Mouse (Mus musculus): ENCODE data around the gene Sbpl. TPM values are rescaled to one million over a fixed set of nuclear protein-coding genes. Genes with fewer than 3 reads are reported as not detected.

Sbpl gene
- not detected for total RNA-seq (2021)
- long read RNA-seq, experiment 1: 0 reads
- long read RNA-seq, experiment 2: 0 reads

DNA sequence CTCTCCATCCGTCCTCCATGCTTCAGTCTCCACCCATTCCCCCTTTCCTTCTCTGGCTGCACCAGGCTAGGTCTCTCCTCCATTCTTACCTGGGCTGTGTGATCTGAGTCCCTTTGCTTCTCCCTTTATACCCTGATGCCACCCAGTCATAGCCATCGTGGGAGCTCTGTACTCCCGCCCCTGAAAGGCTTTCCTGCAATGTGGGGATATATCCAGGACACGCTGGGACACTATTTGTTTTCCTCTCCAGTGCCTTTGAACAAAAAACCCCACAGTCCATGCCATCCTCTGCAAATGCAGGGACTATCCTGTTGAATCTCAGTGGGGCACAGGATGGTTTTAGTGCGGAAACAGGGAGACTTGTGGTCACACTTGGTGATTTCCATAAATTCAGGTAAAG is at the start of gene Sbpl:
Gene Sbpl (minus strand): TSS at position 101 of the 400 bp plus-strand sequence.
- DNase-seq: no peak

GRCm38 (mm10) chr17:24004071-24004665 is 49.1 kb upstream of the Sbpl start:
- DNase-seq: no peak

DNA sequence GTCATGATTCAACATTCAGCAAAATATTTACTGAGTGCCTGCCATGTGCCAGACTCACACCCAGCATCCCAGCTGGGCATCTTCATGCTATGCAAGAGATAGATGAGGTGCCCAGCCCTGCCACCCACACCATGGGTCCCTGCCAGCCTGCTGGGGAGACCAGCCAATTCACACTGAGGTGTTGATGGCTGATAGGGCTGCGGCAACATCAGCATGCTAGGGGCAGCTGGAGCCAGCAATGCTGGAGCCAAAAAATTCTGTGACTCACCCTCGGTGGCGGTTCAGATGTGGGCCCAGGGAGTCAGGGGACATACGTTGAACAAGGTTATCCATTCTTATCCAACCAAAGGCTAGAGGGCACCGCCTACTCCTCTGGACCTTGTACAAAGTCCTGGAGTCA is 45.3 kb upstream of the Sbpl start:
- peak; percentile 80 to 85 for DNase-seq

DNA sequence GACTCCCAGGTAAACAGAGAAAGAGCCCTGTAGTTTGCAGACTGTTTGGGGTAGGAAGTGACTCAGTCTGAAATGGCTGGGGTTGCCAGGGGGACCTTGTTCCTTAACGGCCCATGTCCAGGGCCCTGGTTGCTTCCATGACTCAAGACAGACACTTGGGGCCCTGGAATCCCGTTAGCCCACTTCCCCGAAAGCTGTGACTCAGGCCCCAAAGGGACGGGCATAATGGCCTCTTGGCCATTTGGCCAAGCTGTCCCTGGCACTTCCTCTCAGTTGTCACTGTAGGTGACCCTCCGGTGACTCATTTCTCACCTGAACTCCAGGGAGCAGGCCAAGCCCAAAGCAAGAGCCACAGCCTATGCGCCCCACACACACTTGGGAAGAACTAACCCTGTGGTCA is 43.3 kb upstream of the Sbpl start:
- no peak for DNase-seq

DNA sequence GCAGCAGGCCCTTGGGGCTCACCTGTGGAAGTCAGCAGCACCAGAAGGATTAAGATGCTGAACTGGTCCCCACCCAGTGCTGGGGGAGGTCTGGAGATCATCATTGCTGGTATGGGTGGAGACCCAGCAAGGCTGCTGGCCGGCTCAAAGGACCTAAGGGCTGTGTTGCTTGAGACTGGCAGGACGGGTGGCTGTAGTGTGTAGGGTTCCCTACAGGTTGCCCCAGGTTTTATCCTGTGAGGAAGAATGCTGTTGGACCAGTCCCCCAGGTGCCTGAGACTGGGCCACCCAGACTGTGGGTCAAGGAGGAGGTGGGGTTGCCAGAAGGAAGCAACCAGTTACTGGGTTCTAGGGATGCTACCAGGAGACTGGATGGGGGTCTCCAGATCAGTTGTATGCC is 42.8 kb upstream of the Sbpl start, which contains the start of gene Prss22:
Gene Prss22 (minus strand): TSS at position 200 of the 400 bp plus-strand sequence.
- DNase-seq: no peak

DNA sequence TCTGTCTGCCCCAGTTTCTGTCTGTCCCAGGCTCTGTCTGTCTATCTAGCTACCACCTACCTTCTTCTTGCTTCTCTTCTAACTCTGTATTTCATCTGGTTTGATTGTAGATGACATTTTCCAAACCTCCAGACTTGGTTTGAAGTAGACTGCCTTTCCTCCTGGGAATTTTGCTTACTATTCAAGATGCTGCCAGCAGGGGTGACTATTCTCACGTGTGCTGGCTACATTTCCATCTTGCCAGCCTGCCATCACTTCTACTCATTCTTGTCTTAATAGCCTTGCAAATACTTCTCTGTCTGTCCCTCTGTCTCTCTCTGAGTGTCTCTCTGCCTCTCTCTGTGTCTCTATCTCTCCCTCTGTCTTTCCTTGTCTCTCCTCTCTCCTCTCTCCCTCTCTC is 40.3 kb upstream of the Sbpl start:
- DNase-seq: no peak

GRCm38 (mm10) chr17:23994667-23995066 is 39.6 kb upstream of the Sbpl start:
- DNase-seq: no peak

- peak; percentile 83 to 91 for DNase-seq
Measured at GRCm38 (mm10) chr17:23993559-23994428, 38.7 kb upstream of the Sbpl start.

DNA sequence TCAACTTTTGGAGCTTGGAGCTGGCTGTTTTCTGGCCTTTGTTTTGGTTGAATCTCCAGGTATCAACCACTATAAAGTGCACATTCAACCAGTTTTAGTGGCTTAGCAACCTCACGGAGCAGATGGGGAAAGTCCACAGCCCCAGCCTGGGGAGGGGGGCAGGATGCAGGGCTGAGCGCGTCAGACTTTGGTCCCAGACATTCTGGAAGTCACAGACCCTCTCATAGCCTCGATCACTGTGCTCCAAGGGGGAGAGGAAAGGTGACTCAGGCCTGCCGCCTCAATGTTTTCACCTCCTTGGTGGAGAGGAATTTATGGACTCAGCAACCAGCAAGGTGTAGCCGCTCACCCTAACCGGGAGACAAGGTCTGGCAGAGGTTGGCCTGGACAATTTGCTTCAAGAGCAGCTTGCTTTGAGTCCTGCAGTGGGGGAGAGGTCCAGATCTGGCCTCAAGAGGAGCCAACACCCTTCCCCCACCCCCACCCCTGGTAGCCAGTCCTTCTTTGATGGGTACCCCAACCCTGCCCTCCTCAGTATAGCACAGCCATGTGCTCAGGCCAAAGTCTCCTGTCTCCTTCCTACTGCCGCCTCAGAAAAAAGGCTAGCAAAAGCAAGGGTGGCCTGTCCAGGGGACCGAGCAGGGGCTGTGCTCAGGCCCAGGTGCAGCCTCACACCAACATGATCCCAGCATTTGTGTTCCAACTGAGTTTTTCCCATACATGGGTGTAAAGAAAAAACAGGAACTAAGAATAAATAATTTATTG is 37.9 kb upstream of the Sbpl start:
- DNase-seq: no peak

DNA sequence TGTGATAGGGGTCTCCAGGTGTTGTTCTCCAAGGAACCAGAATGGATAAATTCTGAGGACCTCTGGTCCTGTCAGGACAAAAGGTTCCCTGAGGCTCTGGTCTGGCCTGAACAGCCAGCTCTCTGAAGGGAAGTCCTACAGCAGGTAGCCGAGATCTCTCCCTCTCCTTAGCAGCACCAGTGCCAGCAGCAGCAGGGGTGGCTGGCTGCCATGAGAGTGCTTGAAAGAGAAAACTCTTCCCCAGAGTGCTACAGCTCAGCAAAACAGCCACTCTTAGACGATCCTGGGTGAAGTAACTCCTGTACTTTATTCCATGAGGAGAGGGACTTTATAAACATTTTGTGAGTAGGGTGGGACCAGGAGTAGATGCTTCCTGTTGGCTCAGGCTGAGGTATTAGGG is 34.7 kb upstream of the Sbpl start:
- no peak for DNase-seq

GRCm38 (mm10) chr17:23984989-23985388 is 29.9 kb upstream of the Sbpl start:
- DNase-seq: no peak

DNA sequence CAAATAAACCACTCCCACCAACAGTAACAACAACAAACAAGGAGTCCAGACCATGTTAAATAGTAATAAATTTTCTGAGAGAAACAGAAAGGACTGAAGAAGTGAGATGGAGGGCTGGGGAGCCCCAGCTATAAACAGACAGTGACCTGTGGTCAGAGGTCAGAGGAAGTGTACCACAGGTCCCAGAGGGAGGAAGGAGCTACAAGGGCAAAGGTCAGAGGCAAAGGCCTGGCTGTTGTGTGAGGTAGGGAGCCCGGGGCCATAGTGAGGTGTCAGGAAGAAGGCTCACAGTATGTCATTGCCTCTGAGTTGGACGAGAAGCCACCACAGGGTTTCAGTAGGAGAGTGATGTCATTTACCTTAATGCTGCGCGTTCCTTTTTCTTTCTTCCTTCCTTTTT is 27.8 kb upstream of the Sbpl start:
- DNase-seq: no peak

DNA sequence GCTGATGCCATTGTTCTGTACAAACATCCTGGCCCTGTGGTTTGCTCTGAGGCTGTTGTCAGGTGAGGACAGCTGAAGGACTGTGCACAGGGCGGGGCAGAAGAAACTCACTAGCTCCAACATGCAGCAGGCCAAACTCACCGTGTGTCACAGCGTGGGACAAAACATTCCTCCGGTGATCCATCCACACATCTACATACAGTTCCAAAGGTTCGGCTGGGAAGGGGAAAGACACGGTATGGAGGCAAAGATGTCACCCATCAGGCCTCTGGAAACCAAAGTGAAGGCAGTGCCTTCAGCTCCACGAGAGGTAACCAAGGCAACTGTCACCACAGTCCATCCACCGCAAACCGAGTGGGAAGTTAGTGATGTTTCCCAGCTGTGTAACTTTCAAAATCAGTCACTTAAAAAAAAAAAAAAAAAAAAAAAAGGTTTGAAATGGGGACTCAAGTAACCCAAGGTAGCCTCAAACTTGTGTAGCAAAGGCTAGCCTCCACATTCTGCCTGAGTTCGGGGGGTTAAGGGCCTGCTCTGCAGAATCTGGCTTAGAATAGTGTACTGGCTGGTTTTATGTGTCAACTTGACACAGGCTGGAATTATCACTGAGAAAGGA is 25.3 kb upstream of the Sbpl start, which contains the start of gene Prss30:
Gene Prss30 (minus strand): TSS at position 270 of the 613 bp plus-strand sequence.
- DNase-seq: no peak

GRCm38 (mm10) chr17:23979471-23979870 is 24.4 kb upstream of the Sbpl start:
- DNase-seq: no peak

- DNase-seq: no peak
Measured at GRCm38 (mm10) chr17:23976665-23977064, 21.6 kb upstream of the Sbpl start.

DNA sequence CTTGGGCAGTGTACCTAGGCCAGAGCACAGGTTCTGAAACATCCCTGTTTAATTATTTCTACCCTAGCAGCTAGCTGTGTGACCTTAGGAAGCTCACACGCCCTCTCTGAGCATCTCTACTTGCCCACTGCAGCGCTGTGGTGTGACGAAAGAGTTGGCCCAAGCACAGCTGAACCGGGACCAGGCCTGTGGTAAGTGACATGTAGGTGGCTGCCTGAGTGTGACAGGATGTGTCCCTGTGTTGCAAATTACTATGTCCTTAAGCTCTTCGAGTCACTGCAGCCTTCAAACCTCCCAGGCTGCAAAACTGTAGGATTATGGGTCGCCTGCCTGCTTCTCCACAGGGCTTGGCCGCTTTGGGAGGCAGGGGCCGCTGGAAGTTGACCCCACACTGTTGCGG is 16.2 kb upstream of the Sbpl start:
- no peak for DNase-seq

- peak; percentile 58 to 90 for DNase-seq
Measured at GRCm38 (mm10) chr17:23969231-23969630, 14.2 kb upstream of the Sbpl start.

- DNase-seq: no peak
Measured at GRCm38 (mm10) chr17:23968780-23969179, 13.7 kb upstream of the Sbpl start.

DNA sequence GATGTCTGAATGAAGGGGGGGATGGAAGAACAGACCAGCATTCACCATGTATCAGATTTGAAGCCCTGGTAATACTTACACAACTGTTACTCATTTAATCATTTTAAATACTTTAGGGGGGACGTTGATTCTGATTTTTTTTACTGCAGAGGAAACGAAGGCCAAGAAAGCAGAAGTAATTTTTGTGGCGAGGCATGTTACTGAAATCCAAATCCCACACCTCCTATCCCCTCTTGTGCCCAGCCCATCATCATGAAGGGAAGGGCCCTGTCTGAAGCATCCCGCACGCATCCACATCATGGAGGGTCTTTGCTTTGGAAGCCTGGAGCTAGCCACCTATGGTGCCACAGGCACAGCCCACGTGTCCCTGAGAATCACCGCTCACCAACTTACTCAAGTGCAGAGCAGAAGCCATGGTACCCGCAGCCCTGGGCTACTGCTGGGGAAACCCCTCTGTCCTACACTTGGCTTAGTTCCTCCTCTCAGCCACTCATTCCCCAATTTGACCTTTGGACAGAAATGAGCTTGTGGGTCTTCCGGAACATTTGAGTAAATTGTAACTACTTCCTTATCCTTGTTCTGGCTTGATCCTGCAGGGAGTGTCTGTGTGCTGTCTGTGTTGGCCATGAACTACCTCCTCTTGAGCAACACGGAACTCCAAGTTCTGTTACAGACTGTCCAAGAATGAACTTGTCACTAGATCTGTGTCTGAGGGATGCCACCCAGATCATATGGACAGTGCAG is 11.8 kb upstream of the Sbpl start:
- DNase-seq: peak in 1 of 2 experiments; percentile 58

GRCm38 (mm10) chr17:23965805-23966425 is 10.8 kb upstream of the Sbpl start:
- no peak for DNase-seq

DNA sequence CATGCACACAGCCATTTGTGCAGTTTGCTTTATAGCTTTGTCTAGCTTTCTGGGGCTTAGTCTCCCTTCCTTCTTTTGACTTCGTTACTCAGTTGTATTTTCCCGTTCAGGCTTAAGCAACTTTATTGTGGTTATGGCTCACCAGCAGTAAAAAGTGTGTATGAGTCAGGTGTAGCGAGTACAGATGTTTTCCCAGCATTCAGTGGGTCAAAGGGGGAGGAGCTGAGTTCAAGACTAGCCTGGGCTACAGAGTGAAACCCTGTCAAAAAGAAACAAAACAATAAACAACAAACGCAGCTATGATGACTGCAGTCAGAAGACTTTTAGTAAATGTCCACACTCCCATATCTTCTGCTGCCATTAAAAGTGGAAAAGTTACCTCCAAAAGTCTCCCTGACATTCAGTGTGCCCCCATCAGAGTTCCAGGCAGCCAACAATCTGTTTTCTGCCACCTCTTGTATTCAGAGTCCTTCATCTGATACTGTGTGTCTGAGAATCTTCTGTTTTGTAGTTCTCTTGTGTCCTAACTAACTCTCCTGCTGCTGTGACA is 6.6 kb upstream of the Sbpl start:
- DNase-seq: no peak

Measured in heart, adult 18-20 months (tissue).